Mouse (Mus musculus) cerebellum, adult 18-20 months (tissue): Measurements from ENCODE around the gene Gm28047.

Experiments
- DNase-seq, 2 experiments: peaks; one replicate each; pipeline ENCODE4 v3.0.0; 2021

Gm28047 gene

GRCm38 (mm10) chr15:102487664-102488063, 137.2 kb downstream of the Gm28047 start:
- no peak for DNase-seq

GRCm38 (mm10) chr15:102485853-102486252, 139.0 kb downstream of the Gm28047 start:
- DNase-seq = no peak

DNA sequence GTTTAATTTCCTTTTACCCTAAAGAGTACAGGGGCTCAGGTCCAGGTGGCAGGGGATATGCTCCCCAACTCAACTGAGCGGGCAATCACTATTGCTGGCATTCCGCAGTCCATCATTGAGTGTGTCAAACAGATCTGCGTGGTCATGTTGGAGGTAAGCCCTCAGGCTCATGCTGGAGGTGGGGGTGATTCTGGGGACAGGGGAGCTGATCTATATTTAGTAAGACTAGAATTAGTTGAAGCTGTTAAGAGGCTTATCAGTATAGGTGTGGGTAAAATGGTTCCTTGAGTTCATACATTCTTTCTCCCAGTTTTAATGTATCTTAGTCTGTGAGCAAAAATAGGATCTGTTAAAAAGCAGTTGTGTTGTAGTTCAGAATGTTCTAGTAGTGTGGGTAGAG, 141.7 kb downstream of the Gm28047 start:
- DNase-seq = no peak

- DNase-seq = no peak
Measured at GRCm38 (mm10) chr15:102474520-102474919, 150.3 kb downstream of the Gm28047 start.
